Mouse (Mus musculus) brain, adult 2 months (tissue): ENCODE results near the gene Josd2.

Experiments
- DNase-seq: peaks from one replicate; pipeline ENCODE4 v3.0.0; 2011; ENCODE audit warnings: low read depth, low spot score

The Josd2 gene

GRCm38 (mm10) chr7:44446070-44446855 lies 21.5 kb upstream of the Josd2 start:
- DNase-seq: peak; percentile 72

DNA sequence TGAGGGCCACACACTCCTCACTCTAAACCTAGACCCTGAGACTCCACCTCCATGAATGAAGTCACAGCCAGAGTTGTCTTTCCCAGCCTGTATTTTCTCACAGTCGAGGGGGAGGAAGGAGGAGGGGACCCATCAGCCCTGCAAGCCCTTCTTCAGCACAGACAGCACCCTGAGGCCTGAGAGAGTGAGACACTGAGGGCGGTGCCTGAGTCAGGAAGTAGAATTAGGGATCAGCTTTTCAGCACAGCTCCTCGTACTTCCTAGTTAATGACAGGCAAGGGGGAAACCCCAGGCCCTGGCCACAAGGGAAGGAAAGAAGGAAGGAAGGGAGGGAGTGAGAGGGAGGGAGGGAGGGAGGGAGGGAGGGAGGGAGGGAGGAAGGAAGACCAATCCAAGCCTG lies 14.5 kb upstream of the Josd2 start:
- DNase-seq: peak; percentile 80

DNA sequence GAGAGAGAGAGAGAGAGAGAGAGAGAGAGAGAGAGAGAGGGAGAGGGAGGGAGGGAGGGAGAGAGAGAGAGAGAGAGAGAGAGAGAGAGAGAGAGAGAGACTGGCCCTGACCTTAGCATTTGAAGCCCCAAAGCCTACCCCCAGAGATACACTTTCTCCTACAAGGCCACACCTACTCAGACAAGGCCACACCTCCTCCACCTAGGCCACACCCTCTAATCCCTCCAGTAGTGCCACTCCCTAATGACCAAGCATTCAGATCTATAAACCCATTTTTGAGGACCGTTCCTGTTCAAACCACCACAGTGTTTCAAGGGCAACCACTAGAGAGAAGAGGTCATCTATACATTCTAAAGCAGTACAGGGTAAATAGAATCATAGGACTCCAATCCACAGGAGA lies 11.5 kb upstream of the Josd2 start:
- DNase-seq: no peak

DNA sequence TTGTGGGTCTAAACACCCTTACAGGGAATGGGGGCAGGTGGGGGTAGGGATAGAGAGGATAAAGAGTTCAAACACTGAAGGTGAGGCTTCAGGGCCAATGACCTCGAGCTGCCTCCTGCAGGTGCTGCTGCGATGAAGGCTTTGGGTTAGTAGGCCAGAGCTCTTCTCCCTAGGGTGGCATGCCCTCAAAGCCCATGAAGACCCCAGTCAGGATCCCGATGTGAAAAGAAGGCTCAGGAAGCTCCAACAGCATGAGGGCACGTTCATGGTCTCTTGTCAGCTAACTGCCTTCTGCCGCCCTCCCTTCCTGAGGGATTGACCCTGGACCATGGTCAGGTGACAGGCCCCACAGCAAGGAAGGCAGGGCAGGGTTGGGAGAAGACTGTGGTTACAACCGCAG lies 7.7 kb upstream of the Josd2 start:
- no peak for DNase-seq

DNA sequence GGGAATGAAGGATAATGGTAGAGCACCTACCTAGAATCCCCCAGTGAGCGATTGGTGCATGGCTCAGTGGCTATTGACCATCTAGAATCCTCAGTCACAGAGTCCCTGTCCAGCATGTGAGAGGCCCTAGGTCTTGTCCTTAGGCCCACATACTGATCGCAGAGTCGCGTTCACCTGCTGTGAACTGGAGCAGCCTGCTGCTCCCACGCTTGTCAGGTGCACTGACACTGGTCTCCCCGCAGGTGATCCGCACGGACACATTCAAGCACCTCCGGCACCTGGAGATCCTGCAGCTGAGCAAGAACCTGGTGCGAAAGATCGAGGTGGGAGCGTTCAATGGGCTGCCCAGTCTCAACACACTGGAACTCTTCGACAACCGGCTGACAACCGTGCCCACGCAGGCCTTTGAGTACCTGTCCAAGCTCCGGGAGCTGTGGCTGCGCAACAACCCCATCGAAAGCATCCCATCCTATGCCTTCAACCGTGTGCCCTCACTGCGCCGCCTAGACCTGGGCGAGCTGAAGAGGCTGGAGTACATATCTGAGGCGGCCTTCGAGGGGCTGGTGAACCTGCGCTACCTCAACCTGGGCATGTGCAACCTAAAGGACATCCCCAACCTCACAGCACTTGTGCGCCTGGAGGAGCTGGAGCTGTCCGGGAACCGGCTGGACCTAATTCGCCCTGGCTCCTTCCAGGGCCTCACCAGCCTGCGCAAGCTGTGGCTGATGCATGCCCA lies 6.8 kb upstream of the Josd2 start:
- DNase-seq: peak; percentile 41

DNA sequence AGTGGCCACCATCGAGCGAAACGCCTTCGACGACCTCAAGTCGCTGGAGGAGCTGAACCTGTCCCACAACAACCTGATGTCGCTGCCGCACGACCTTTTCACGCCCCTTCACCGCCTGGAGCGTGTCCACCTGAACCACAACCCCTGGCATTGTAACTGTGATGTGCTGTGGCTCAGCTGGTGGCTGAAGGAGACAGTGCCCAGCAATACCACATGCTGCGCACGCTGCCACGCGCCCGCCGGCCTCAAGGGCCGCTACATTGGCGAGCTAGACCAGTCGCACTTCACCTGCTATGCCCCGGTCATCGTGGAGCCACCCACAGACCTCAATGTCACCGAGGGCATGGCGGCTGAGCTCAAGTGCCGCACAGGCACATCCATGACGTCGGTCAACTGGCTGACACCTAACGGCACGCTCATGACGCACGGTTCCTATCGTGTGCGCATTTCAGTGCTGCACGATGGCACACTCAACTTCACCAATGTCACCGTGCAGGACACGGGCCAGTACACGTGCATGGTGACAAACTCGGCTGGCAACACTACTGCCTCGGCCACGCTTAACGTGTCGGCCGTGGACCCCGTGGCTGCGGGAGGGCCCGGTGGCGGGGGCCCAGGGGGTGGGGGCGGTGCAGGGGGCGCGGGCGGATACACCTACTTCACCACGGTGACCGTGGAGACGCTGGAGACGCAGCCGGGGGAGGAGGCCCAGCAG lies 6.1 kb upstream of the Josd2 start:
- DNase-seq: peak; percentile 13

GRCm38 (mm10) chr7:44462218-44463055 lies 5.3 kb upstream of the Josd2 start:
- peak; percentile 64 for DNase-seq

DNA sequence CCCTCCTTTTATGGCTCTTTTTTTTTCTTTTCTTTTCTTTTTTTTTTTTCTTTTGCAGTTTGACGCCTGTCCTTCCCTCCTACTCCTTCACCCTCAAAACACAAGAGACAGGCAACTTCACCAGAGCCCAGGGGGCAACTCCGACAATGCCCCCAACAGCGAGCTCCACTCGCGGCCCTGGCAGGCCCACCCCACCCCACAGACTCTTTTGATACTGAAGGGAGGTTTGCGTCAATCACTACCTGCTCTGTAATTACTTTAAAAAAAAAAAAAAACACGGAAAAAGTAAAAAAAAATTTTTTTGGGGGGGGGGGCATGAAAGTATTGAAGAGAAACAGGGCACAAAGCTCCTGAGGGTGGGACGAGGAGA lies 4.7 kb upstream of the Josd2 start:
- DNase-seq: no peak

DNA sequence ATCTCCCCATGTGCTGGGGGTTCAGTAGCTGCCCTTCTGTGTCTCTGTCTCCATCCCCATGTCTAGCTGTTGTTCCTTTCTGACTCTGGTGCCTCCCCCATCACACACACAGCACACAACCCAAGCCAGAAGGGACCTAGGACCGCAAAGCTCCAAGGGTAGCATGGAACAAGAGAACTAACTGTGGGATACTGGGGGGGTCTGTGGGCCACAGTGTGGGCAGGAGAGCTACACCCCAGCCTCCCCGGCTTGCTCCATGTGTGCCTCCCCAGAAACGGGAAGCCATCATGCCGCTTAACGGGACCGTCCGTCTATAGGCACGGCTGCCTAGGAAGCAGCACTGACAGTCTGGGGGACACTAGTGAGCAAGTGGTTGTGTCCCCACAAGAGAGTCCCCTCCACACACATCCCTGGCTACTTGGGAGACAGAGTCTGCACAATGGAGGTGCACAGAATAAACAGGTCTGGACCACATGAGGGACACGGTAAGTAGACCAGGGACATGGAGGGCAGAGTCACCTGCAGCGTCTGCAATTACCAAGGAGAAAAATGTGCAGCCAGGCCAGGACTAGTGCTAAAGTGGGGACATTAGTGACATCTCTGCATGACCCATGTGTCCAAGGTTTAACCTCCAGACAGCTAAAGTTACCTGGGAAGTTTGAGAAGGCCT lies 4.1 kb upstream of the Josd2 start:
- peak; percentile 26 for DNase-seq

DNA sequence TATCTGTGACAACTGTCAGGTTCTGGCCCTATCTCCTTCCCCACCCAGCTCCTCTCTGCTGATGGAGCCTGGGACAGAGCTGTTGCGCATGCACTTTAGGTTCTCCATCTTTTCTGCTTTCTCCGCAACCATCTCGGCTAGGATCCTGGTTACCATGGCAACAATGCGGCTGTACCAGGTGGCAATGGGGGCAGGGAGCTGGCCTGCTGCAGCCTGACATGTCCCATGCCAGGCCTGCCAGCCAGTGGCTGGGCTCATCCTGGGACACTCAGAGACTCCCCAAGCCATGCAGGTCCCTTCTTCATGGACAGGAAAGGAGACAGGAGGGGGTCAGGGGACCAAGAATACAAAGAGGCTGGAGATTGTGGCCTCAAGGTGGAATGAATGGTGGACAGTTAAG lies 3.3 kb upstream of the Josd2 start:
- DNase-seq: peak; percentile 99

- peak; percentile 20 for DNase-seq
Observed at GRCm38 (mm10) chr7:44465111-44465510, 2.7 kb upstream of the Josd2 start, which contains the start of gene Aspdh. Gene Aspdh (plus strand): TSS chr7:44465391.

- peak; percentile 14 for DNase-seq
Observed at GRCm38 (mm10) chr7:44466006-44466887, 1.5 kb upstream of the Josd2 start.

GRCm38 (mm10) chr7:44466888-44467311 lies 880 bp upstream of the Josd2 start:
- no peak for DNase-seq

DNA sequence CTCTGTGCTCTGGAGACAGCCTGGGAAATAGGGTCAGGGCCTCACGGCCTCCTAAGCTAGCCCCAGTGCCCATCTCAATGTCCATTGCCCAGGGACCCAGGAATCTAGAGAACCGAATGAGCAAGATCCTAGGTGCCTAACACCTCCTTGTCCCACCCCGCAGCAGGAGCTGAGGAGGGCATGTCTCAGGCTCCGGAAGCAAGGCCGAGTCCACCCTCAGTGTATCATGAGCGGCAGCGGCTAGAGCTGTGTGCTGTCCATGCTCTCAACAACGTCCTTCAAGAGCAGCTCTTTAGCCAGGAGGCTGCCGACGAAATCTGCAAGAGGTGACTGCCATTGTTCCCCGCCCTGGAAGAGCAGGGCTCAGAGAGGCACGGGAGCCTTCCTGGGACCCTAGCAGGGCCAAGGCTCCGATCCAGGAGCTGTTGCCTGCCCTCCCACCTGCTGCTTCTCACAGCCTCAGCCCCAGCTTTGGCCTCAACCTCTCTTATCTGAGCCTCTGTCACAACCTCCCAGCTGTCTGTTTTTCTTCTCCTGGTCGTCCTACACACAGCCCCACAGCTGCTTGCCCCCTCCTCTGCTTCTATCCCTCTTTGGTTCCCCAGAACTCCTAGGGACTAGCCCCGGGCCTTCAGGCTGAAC lies 985 bp downstream of the Josd2 start:
- no peak for DNase-seq

GRCm38 (mm10) chr7:44469677-44470675 lies 2.2 kb downstream of the Josd2 start:
- no peak for DNase-seq

DNA sequence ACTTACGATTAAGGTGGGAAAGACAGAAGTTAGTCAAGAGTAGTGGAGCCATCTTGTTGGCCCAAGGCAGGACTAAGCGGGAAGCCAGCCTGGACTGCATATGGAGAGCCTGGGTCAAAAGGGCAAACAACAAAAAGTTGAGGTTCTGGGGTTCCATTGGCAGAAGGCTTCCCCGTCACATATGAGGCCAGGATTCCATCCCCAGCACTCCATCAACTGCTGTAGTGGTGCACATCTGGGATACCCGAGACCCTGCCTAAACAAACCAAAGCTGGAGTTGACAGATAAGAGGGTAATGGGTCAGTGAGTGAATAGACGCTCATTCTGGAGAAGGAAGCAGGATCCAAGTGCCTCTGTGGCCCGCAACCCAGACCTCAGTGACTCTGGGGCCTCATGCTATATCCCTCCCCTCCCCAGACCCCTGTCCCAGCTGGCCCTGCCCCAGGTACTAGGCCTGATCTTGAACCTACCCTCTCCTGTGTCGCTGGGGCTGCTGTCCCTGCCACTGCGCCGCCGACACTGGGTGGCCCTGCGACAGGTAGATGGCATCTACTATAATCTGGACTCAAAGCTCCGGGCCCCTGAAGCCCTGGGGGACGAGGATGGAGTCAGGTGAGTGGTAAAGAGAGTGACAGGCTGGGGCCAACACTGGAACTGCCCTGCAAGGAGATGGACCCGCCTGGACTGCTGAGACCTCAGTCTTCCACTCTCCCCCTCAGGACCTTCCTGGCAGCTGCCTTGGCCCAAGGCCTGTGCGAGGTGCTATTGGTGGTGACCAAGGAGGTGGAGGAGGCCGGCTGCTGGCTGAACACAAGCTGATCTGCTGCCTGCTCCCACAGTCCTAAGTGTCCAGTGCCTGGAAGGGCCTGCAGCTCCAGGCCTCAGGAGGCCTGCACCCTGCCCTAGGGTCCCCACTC lies 3.2 kb downstream of the Josd2 start:
- DNase-seq: no peak
